Mouse (Mus musculus) kidney, adult 2 months (tissue): ENCODE results near the gene Zfp74. TPM values are rescaled to one million over a fixed set of nuclear protein-coding genes. Genes with fewer than 3 reads are reported as not detected.

ENCODE experiments used
- DNase-seq: peaks from one replicate; pipeline ENCODE4 v3.0.0; 2021
- H3K27ac ChIP-seq: fragments of 200-500 bp; 2 replicates; pipeline ENCODE4 v1.5.1; 2012; ENCODE audit warnings: low read depth, low read length, control low read depth, inconsistent platforms; ENCODE audit not compliant: insufficient read depth
- H3K27me3 ChIP-seq: fragments of 200-500 bp; replicated peaks from 2 replicates; pipeline ENCODE4 v1.6.1; 2012; ENCODE audit warnings: mild to moderate bottlenecking, moderate library complexity, low read length, inconsistent platforms; ENCODE audit not compliant: control insufficient read depth, insufficient read depth
- H3K36me3 ChIP-seq: fragments of 200-500 bp; 2 replicates; pipeline ENCODE4 v1.6.1; 2012; ENCODE audit warnings: mild to moderate bottlenecking, moderate library complexity, low read length, inconsistent platforms; ENCODE audit not compliant: control insufficient read depth, insufficient read depth
- H3K4me1 ChIP-seq: fragments of 200-500 bp; 2 replicates; pipeline ENCODE4 v1.6.1; 2011; ENCODE audit warnings: low read length; ENCODE audit not compliant: control insufficient read depth, insufficient read depth
- H3K4me3 ChIP-seq: fragments of 200-500 bp; 2 replicates; pipeline ENCODE4 v1.5.1; 2011; ENCODE audit warnings: mild to moderate bottlenecking, low read depth, low read length, control low read depth; ENCODE audit not compliant: insufficient read depth
- CTCF ChIP-seq: fragments of 200-500 bp; conservative IDR thresholded peaks from 2 replicates; pipeline ENCODE4 v1.5.1; 2011; ENCODE audit warnings: low read depth, mild to moderate bottlenecking, control low read depth, low read length, moderate library complexity, mixed read lengths; ENCODE audit not compliant: insufficient read depth, insufficient read length
- POLR2A ChIP-seq: fragments of 200-500 bp; IDR thresholded peaks from one replicate; pipeline ENCODE4 v1.6.1; 2011; ENCODE audit warnings: low read depth, low read length, control low read depth
- WGBS: fragments of 180-500 bp; shearing (Covaris S2); methylation state at CpG from one replicate; pipeline ENCODE4 v1.1.7; 2018; 5-methylcytosine and 5-hydroxymethylcytosine counted together
- polyA plus RNA-seq: library from polyadenylated mRNA; depleted of rRNA; stranded (reverse); fragments of >200 nt; gene quantifications from 2 replicates; pipeline ENCODE4 v1.2.3, GENCODE M21; 2012

Gene Zfp74
- polyA plus RNA-seq, 1 experiment, result 4.7 TPM

- no peak for TF ChIP-seq POLR2A
- TF ChIP-seq CTCF, result no peak
- Histone ChIP-seq H3K27ac (peak overlapping the region; percentile 42; the same call in 1 of the 2 replicates), H3K4me1 (peaks cover 12% of the 10 kb centered on the region; the same call in 1 of the 2 replicates), H3K27me3 (no peaks in the 10 kb centered on the region), H3K36me3 (no peaks in the 10 kb centered on the region), H3K4me3 (no peak overlapping the region)
- DNase-seq, result peak; percentile 79
- 54% methylated on average over 8 of the region's 8 CpGs for WGBS
Observed at GRCm38 (mm10) chr7:29986101-29986500, 32.2 kb upstream of the Zfp74 start.

GRCm38 (mm10) chr7:29983690-29984380 is 29.9 kb upstream of the Zfp74 start, which contains the start of gene Zfp568:
TSS of gene Zfp568 (plus strand) at chr7:29983955.
- under 1% methylated on average over 62 of the region's 62 CpGs for WGBS
- Histone ChIP-seq H3K36me3 (no peaks in the 10 kb centered on the region), H3K4me3 (peak within 1 kb of the TSS; percentile 58), H3K4me1 (peaks cover 10% of the 10 kb centered on the region; the same call in 1 of the 2 replicates), H3K27ac (peak within 1 kb of the TSS; percentile 66), H3K27me3 (no peaks in the 10 kb centered on the region)
- DNase-seq, result peak; percentile 98
- TF ChIP-seq CTCF (peak; percentile 48), POLR2A (peak; percentile 81)

DNA sequence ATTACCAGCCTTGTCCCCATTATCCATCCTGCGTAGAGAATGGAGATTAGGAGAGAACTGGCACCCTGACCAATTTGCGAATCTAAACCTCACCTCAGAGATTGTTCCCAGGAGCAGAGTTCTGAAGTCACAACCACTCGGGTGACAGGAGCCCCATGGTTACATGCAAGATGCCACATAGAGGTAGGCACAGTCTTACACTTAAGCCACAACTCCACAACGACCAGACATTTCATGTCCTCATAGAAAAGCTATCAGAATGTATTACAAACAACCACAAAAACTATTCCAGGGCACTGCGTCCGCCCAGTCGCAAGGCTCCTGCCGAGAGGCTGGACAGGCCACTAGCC is 29.4 kb upstream of the Zfp74 start:
- WGBS, result 0% methylated on average over 8 of the region's 8 CpGs
- Histone ChIP-seq H3K27me3 (no peaks in the 10 kb centered on the region), H3K4me1 (0 out of 2 replicates have a peak, but pooled peaks cover 8% of the 10 kb centered on the region), H3K4me3 (peak overlapping the region; percentile 58), H3K27ac (peak overlapping the region; percentile 66), H3K36me3 (no peaks in the 10 kb centered on the region)
- TF ChIP-seq POLR2A (no peak), CTCF (no peak)
- no peak for DNase-seq

- H3K4me1 ChIP-seq, result 0 out of 2 replicates have a peak, but pooled peaks cover 8% of the 10 kb centered on the region
- no peak for TF ChIP-seq POLR2A
- TF ChIP-seq CTCF, result no peak
- WGBS, result 19% methylated on average over 6 of the region's 6 CpGs
- no peaks in the 10 kb centered on the region for H3K27me3 ChIP-seq
- no peaks in the 10 kb centered on the region for H3K36me3 ChIP-seq
- H3K4me3 ChIP-seq, result peak overlapping the region; percentile 58
- H3K27ac ChIP-seq, result peak overlapping the region; percentile 66
- peak; percentile 29 for DNase-seq
Observed at GRCm38 (mm10) chr7:29982931-29983330, 29.0 kb upstream of the Zfp74 start.

DNA sequence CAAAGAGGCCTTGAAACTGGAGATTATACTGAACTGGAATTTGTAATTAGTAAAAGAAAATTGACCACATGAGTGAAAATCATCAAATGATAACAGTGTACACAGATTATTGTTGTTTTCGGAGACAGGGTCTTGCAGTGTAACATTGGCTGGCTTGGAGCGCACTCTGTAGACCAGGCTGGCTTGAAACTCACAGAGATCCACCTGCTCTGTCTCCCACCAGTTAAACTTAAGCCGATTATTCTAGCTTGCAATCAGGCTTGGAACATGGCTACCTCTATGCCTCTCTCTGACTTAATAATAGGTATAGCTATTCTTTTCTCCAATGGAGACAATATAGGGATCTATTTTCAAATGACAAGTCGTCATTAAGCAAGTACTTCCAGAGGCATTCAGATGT is 28.5 kb upstream of the Zfp74 start:
- WGBS, result 70% methylated on average over 4 of the region's 4 CpGs
- H3K27me3 ChIP-seq, result no peaks in the 10 kb centered on the region
- no peak for TF ChIP-seq POLR2A
- no peak for TF ChIP-seq CTCF
- H3K4me1 ChIP-seq, result 0 out of 2 replicates have a peak, but pooled peaks cover 8% of the 10 kb centered on the region
- no peak overlapping the region for H3K4me3 ChIP-seq
- DNase-seq, result no peak
- no peaks in the 10 kb centered on the region for H3K36me3 ChIP-seq
- peak overlapping the region; percentile 72; the same call in 1 of the 2 replicates for H3K27ac ChIP-seq

DNA sequence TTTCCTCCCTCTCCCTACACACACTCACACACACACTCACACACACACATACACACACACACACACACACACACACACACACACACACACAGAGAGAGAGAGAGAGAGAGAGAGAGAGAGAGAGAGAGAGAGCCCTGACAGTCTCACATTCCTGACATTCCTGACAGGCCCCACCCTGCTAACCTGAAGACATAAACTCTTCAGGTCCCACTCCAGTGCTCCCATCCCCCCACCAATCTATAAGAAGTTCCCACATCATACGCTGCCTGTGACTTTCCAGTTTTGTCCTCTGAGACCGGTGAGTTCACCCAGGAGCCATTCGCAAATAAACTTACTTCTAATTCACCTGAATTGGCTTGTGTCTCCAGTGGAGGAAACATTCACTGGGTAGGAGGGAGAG is 28.0 kb upstream of the Zfp74 start:
- WGBS, result 57% methylated on average over 3 of the region's 3 CpGs
- peak overlapping the region; percentile 42; the same call in 1 of the 2 replicates for H3K27ac ChIP-seq
- no peak for TF ChIP-seq CTCF
- TF ChIP-seq POLR2A, result no peak

GRCm38 (mm10) chr7:29981455-29981854 is 27.6 kb upstream of the Zfp74 start:
- Histone ChIP-seq H3K27ac (peak overlapping the region; percentile 67), H3K36me3 (no peaks in the 10 kb centered on the region), H3K4me3 (no peak overlapping the region), H3K27me3 (no peaks in the 10 kb centered on the region), H3K4me1 (0 out of 2 replicates have a peak, but pooled peaks cover 8% of the 10 kb centered on the region)
- TF ChIP-seq CTCF (no peak), POLR2A (no peak)
- DNase-seq, result no peak
- 40% methylated on average over 5 of the region's 5 CpGs for WGBS

More for the DNA sequence above, 28.0 kb upstream of the Zfp74 start:
- no peak for DNase-seq
- no peaks in the 10 kb centered on the region for H3K36me3 ChIP-seq
- H3K4me3 ChIP-seq, result no peak overlapping the region
- no peaks in the 10 kb centered on the region for H3K27me3 ChIP-seq
- H3K4me1 ChIP-seq, result 0 out of 2 replicates have a peak, but pooled peaks cover 8% of the 10 kb centered on the region
